Mouse (Mus musculus): ENCODE results near the gene Def6.

The Def6 gene

DNA sequence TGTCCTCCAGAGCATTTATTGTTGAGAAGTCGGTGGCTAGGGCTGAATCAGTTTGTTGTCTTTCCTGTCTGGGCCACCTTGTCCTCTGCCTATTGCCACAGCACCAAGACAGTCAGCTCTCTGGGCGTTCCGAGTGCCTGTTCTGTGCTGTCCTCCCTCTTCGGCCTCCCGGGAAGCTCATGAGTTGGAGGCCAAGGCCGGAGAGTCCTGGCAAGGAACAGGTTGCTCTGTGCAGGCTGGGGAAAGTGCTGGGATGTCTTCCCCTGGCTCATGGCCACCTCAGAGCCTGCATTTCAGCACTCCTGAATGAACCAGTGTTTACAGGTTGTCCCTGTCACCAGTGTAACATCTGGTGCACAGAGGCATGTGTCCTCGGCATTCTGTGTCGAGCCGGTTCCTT is 64.7 kb downstream of the Def6 start:
- in situ Hi-C loops (cut with MboI, MseI), result no loop called here

- in situ Hi-C loops (cut with MboI, MseI), result no loop called here
Observed at GRCm38 (mm10) chr17:28272837-28273236, 65.3 kb downstream of the Def6 start.

DNA sequence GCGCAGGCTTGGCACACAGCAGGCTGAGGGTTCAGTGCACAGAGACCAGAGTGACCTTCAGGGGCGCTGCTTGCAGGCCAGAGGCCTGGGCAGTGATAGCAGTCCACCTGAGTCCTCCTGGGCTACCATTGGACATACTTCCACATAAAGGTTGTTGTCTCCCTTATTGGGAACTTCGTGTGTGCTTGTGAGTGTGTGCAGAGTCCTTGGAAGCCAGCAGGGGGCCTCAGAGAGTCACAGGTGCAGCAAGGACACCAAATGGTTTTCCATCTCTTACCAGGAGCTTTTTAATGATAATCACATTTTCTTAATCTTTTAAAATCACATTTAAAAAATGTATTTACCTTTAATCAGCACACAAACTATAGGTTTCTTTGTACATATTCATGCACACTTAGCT is 67.2 kb downstream of the Def6 start:
- in situ Hi-C loops (cut with MboI, MseI), result loop anchor here (25.0 kb wide), 1 partner anchor 962 kb away; no protein-coding TSS in a partner anchor

DNA sequence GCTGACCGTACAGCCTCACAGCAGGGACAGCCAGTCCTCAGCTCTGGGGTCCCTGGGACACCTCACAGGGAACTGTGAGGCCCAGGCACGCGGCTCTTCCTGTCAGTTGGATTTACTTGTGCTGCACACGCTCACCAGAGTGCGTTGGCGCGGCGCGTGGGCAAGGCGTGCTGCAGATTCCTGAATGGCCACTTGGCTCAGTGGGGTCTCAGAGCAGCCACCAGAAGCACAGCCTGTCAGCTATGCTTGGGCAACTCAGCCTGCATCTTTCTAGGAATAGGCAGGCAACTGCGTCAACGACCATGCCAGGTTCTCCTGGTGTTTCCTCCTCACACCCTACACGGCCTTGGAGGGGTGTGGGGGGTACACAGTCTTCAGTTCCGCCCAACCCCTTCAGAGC is 69.6 kb downstream of the Def6 start:
- in situ Hi-C loops (cut with MboI, MseI), result loop anchor here (25.0 kb wide), 1 partner anchor 965 kb away; no protein-coding TSS in a partner anchor

- in situ Hi-C loops (cut with MboI, MseI), result loop anchor here (25.0 kb wide), 1 partner anchor 965 kb away; no protein-coding TSS in a partner anchor
Observed at GRCm38 (mm10) chr17:28277721-28278120, 70.1 kb downstream of the Def6 start.

DNA sequence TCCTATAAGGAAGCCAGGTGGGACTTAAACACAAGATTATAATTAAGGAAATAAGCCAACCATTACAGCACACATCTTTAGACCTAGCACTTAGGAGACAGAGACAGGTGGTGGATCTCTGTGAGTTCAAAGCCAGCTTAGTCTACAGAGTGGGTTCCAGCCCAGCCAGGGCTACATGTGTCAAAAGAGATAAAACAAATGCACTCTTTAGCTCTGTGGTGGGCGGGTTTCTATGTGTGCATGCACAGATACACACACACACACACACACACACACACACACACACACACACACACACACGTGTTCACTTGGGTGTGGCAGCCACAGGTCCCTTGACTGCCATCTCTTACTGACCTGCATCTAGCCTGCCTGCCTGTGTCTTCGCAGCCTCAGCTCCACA is 70.6 kb downstream of the Def6 start:
- in situ Hi-C loops (cut with MboI, MseI), result loop anchor here (25.0 kb wide), 1 partner anchor 966 kb away; no protein-coding TSS in a partner anchor

Data from regulatory T cell (primary cell).